Comparison of ENCODE assay signal across 24 mouse cellular contexts in genomic region chr12:104630590-104630989, GRCm38 (mm10).
"Had no signal": no experiment of that assay in that cellular context is flagged by ENCODE, and none has a peak within 500 bp of the region (broad histone marks: within the 10 kb centered on the region; RNA-seq: fewer than 3 reads in every experiment).

No protein-coding gene starts in this region.

- H3K27me3 ChIP-seq: embryonic facial prominence, embryonic 12.5 days had no signal

- H3K4me3 ChIP-seq: embryonic facial prominence, embryonic 10.5 days; embryonic facial prominence, embryonic 12.5 days; embryonic facial prominence, embryonic 13.5 days; embryonic facial prominence, embryonic 15.5 days; erythroblast, embryonic 14.5 days; forebrain, embryonic 10.5 days; forebrain, embryonic 12.5 days; forebrain, embryonic 13.5 days; forebrain, embryonic 15.5 days; gastrocnemius, adult 2 months; heart, adult 2 months had no signal

- H3K9me3 ChIP-seq: embryonic facial prominence, embryonic 10.5 days; embryonic facial prominence, embryonic 12.5 days; embryonic facial prominence, embryonic 13.5 days; embryonic facial prominence, embryonic 15.5 days; forebrain, embryonic 10.5 days; forebrain, embryonic 12.5 days; forebrain, embryonic 13.5 days; forebrain, embryonic 15.5 days had no signal

- H3K4me1 ChIP-seq: forebrain, embryonic 15.5 days had no signal

- H3K27ac ChIP-seq: embryonic facial prominence, embryonic 10.5 days; embryonic facial prominence, embryonic 12.5 days; embryonic facial prominence, embryonic 13.5 days; embryonic facial prominence, embryonic 15.5 days; forebrain, embryonic 10.5 days; forebrain, embryonic 12.5 days; forebrain, embryonic 13.5 days; forebrain, embryonic 15.5 days; gastrocnemius, adult 2 months; heart, adult 2 months had no signal

- DNase-seq: cerebellum, adult 8-10 months; cerebellum, adult 9-10 months; cerebellum, adult 9-11 months; cerebellum, postnatal 10 days; cerebellum, postnatal 14 days; cerebellum, postnatal 25 days; cerebellum, postnatal 36 days; embryo, embryonic 11 days; forebrain, postnatal 0 days; gastrocnemius, adult 2 months; gastrocnemius, postnatal 10 days; gastrocnemius, postnatal 14 days; gastrocnemius, postnatal 25 days; gastrocnemius, postnatal 36 days; heart, adult 2 months had no signal

- H3K36me3 ChIP-seq: embryonic facial prominence, embryonic 10.5 days; embryonic facial prominence, embryonic 12.5 days; embryonic facial prominence, embryonic 13.5 days; embryonic facial prominence, embryonic 15.5 days; forebrain, embryonic 10.5 days; forebrain, embryonic 12.5 days; forebrain, embryonic 15.5 days had no signal
